Mouse (Mus musculus): Measurements from ENCODE around the gene Gm13275. TPM values are rescaled to one million over a fixed set of nuclear protein-coding genes. Genes with fewer than 3 reads are reported as not detected.
"Not testable (repeated sequence)": the region's sequence is repeated elsewhere in the genome, so short reads cannot be mapped to it uniquely, and the experiment has no call there.

Gene Gm13275
- polyA plus RNA-seq, 1 experiment from 2014 or later, result not detected

- peak; percentile 73 for DNase-seq
- peak overlapping the region; percentile 66 for H3K27ac ChIP-seq (ENCODE audit: low read depth)
- not testable (repeated sequence) for H3K4me1 ChIP-seq (ENCODE audit: insufficient read depth)
Measured at GRCm38 (mm10) chr4:88760431-88760830, 33.9 kb upstream of the Gm13275 start.

GRCm38 (mm10) chr4:88761776-88762175 lies 32.5 kb upstream of the Gm13275 start:
- not testable (repeated sequence) for ATAC-seq; H3K4me3 ChIP-seq (ENCODE audit: low read depth, low read length); H3K27ac ChIP-seq (ENCODE audit: low read depth); H3K27me3 ChIP-seq (ENCODE audit: insufficient read depth, low read length); H3K36me3 ChIP-seq (replicated peaks; ENCODE audit: insufficient read depth, low read length); DNase-seq; H3K4me1 ChIP-seq (ENCODE audit: insufficient read depth); H3K9me3 ChIP-seq (ENCODE audit: low read length); H3K4me2 ChIP-seq (ENCODE audit: low read depth, low read length); H3K9ac ChIP-seq (replicated peaks)
- 64% methylated on average over 6 of the region's 8 CpGs for WGBS (ENCODE audit: insufficient replicate concordance)

More at GRCm38 (mm10) chr4:88760431-88760830, 33.9 kb upstream of the Gm13275 start:
- not testable (repeated sequence) for H3K9ac ChIP-seq (replicated peaks); H3K9me3 ChIP-seq (ENCODE audit: low read length); H3K36me3 ChIP-seq (replicated peaks; ENCODE audit: insufficient read depth, low read length); ATAC-seq; H3K27me3 ChIP-seq (ENCODE audit: insufficient read depth, low read length)
- WGBS (ENCODE audit: insufficient replicate concordance), result 0% methylated on average over 16 of the region's 28 CpGs
- TF ChIP-seq CTCF (IDR thresholded peaks at IDR 0.05; ENCODE audit: low read depth), result peak; percentile 69
- H3K4me2 ChIP-seq (ENCODE audit: low read depth, low read length), result peak overlapping the region; percentile 57
- peak overlapping the region; percentile 39 for H3K4me3 ChIP-seq (ENCODE audit: low read depth, low read length)

- not testable (repeated sequence) for H3K9ac ChIP-seq (replicated peaks); H3K36me3 ChIP-seq (replicated peaks; ENCODE audit: insufficient read depth, low read length); ATAC-seq; H3K27me3 ChIP-seq (ENCODE audit: insufficient read depth, low read length); H3K4me1 ChIP-seq (ENCODE audit: insufficient read depth); H3K27ac ChIP-seq (ENCODE audit: low read depth); H3K9me3 ChIP-seq (ENCODE audit: low read length); H3K4me2 ChIP-seq (ENCODE audit: low read depth, low read length); H3K4me3 ChIP-seq (ENCODE audit: low read depth, low read length); DNase-seq
- WGBS (ENCODE audit: insufficient replicate concordance), result 49% methylated on average over 8 of the region's 9 CpGs
Measured at GRCm38 (mm10) chr4:88762341-88762740, 31.9 kb upstream of the Gm13275 start.

GRCm38 (mm10) chr4:88763384-88764018 lies 30.8 kb upstream of the Gm13275 start:
- H3K4me2 ChIP-seq (ENCODE audit: low read depth, low read length), result peak overlapping the region; percentile 51
- TF ChIP-seq CTCF (IDR thresholded peaks at IDR 0.05; ENCODE audit: low read depth), result peak; percentile 67
- not testable (repeated sequence) for H3K4me1 ChIP-seq (ENCODE audit: insufficient read depth); H3K9me3 ChIP-seq (ENCODE audit: low read length); ATAC-seq; H3K36me3 ChIP-seq (replicated peaks; ENCODE audit: insufficient read depth, low read length); H3K27me3 ChIP-seq (ENCODE audit: insufficient read depth, low read length)
- H3K4me3 ChIP-seq (ENCODE audit: low read depth, low read length), result peak overlapping the region; percentile 26; the same call in 1 of the 2 replicates
- 6% methylated on average over 20 of the region's 42 CpGs for WGBS (ENCODE audit: insufficient replicate concordance)
- peak; percentile 64 for DNase-seq
- peak overlapping the region; percentile 51; the same call in 1 of the 2 replicates for H3K27ac ChIP-seq (ENCODE audit: low read depth)
- H3K9ac ChIP-seq (replicated peaks), result peak overlapping the region; percentile 34; the same call in 1 of the 2 replicates

GRCm38 (mm10) chr4:88773534-88773933 lies 20.8 kb upstream of the Gm13275 start, which contains the start of gene Gm13290:
Gm13290 (plus strand) TSS chr4:88773834.
- not testable (repeated sequence) for H3K4me3 ChIP-seq (ENCODE audit: low read depth, low read length); ATAC-seq; H3K9ac ChIP-seq (replicated peaks); DNase-seq; H3K9me3 ChIP-seq (ENCODE audit: low read length); H3K27me3 ChIP-seq (ENCODE audit: insufficient read depth, low read length); H3K4me1 ChIP-seq (ENCODE audit: insufficient read depth); H3K4me2 ChIP-seq (ENCODE audit: low read depth, low read length); H3K36me3 ChIP-seq (replicated peaks; ENCODE audit: insufficient read depth, low read length); H3K27ac ChIP-seq (ENCODE audit: low read depth)
- no CpG with 5 or more reads among the region's 32 CpGs for WGBS (ENCODE audit: insufficient replicate concordance)

- not testable (repeated sequence) for H3K4me2 ChIP-seq (ENCODE audit: low read depth, low read length); H3K36me3 ChIP-seq (replicated peaks; ENCODE audit: insufficient read depth, low read length); H3K9me3 ChIP-seq (ENCODE audit: low read length); H3K4me3 ChIP-seq (ENCODE audit: low read depth, low read length); H3K27ac ChIP-seq (ENCODE audit: low read depth); H3K4me1 ChIP-seq (ENCODE audit: insufficient read depth); H3K9ac ChIP-seq (replicated peaks); DNase-seq; H3K27me3 ChIP-seq (ENCODE audit: insufficient read depth, low read length); ATAC-seq
- WGBS (ENCODE audit: insufficient replicate concordance), result no CpG with 5 or more reads among the region's 29 CpGs
Measured at GRCm38 (mm10) chr4:88776622-88777021, 17.7 kb upstream of the Gm13275 start, which contains the start of gene Gm13289. Gm13289 (plus strand) TSS chr4:88776922.

- H3K9me3 ChIP-seq (ENCODE audit: low read length); H3K36me3 ChIP-seq (replicated peaks; ENCODE audit: insufficient read depth, low read length); H3K27ac ChIP-seq (ENCODE audit: low read depth); H3K27me3 ChIP-seq (ENCODE audit: insufficient read depth, low read length); H3K4me2 ChIP-seq (ENCODE audit: low read depth, low read length); DNase-seq; H3K4me3 ChIP-seq (ENCODE audit: low read depth, low read length); H3K4me1 ChIP-seq (ENCODE audit: insufficient read depth); ATAC-seq; H3K9ac ChIP-seq (replicated peaks): not testable (repeated sequence)
- no CpG with 5 or more reads among the region's 29 CpGs for WGBS (ENCODE audit: insufficient replicate concordance)
Measured at GRCm38 (mm10) chr4:88779550-88779949, 14.7 kb upstream of the Gm13275 start, which contains the start of gene Gm13272. Gm13272 (plus strand) TSS chr4:88779850.

- WGBS (ENCODE audit: insufficient replicate concordance), result 47% methylated on average over 11 of the region's 18 CpGs
- not testable (repeated sequence) for ATAC-seq; H3K4me3 ChIP-seq (ENCODE audit: low read depth, low read length)
Measured at GRCm38 (mm10) chr4:88780320-88780719, 14.0 kb upstream of the Gm13275 start.

GRCm38 (mm10) chr4:88781831-88782230 lies 12.5 kb upstream of the Gm13275 start, which contains the start of gene Ifnz:
Ifnz (plus strand) TSS chr4:88782131.
- not testable (repeated sequence) for H3K27me3 ChIP-seq (ENCODE audit: insufficient read depth, low read length); DNase-seq; H3K4me2 ChIP-seq (ENCODE audit: low read depth, low read length); H3K9me3 ChIP-seq (ENCODE audit: low read length); H3K36me3 ChIP-seq (replicated peaks; ENCODE audit: insufficient read depth, low read length); ATAC-seq; H3K4me1 ChIP-seq (ENCODE audit: insufficient read depth); H3K9ac ChIP-seq (replicated peaks)
- WGBS (ENCODE audit: insufficient replicate concordance), result 0% methylated on average over 1 of the region's 7 CpGs
- Histone ChIP-seq H3K4me3 (ENCODE audit: low read depth, low read length) (0 out of 2 replicates have a peak within 1 kb of the TSS, but pooled peaks have one; percentile 19), H3K27ac (ENCODE audit: low read depth) (peak within 1 kb of the TSS; percentile 39; the same call in 1 of the 2 replicates)

More at GRCm38 (mm10) chr4:88780320-88780719, 14.0 kb upstream of the Gm13275 start:
- not testable (repeated sequence) for H3K9ac ChIP-seq (replicated peaks); H3K36me3 ChIP-seq (replicated peaks; ENCODE audit: insufficient read depth, low read length); H3K4me1 ChIP-seq (ENCODE audit: insufficient read depth); DNase-seq; H3K27me3 ChIP-seq (ENCODE audit: insufficient read depth, low read length); H3K4me2 ChIP-seq (ENCODE audit: low read depth, low read length); H3K9me3 ChIP-seq (ENCODE audit: low read length); H3K27ac ChIP-seq (ENCODE audit: low read depth)
